Mouse (Mus musculus) heart, postnatal 4 days (tissue): Measurements from ENCODE around the gene 1600002K03Rik. TPM values are rescaled to one million over a fixed set of nuclear protein-coding genes. Genes with fewer than 3 reads are reported as not detected.

Experiments used
- DNase-seq: peaks from one replicate; pipeline ENCODE4 v3.0.0; 2021
- total RNA-seq, 2 experiments: library from RNA; stranded (reverse); gene quantifications; 2 replicates each; pipeline ENCODE4 v1.2.3; 2021

Gene 1600002K03Rik
- total RNA-seq, 2 experiments from 2014 or later, result 1.9 to 4.9 TPM

- peak; percentile 96 for DNase-seq
These were observed 31.5 kb upstream of the 1600002K03Rik start for GRCm38 (mm10) chr10:80141243-80141642.

GRCm38 (mm10) chr10:80141786-80142529, 30.8 kb upstream of the 1600002K03Rik start:
- peak; percentile 95 for DNase-seq

GRCm38 (mm10) chr10:80142530-80142925, 30.2 kb upstream of the 1600002K03Rik start:
- DNase-seq, result no peak

GRCm38 (mm10) chr10:80143664-80144063, 29.1 kb upstream of the 1600002K03Rik start:
- no peak for DNase-seq

GRCm38 (mm10) chr10:80144159-80144558, 28.6 kb upstream of the 1600002K03Rik start:
- DNase-seq, result no peak

- peak; percentile 86 for DNase-seq
These were observed 27.6 kb upstream of the 1600002K03Rik start for GRCm38 (mm10) chr10:80144864-80145838.

- DNase-seq, result peak; percentile 77
These were observed 26.8 kb upstream of the 1600002K03Rik start for GRCm38 (mm10) chr10:80145896-80146295.

- peak; percentile 56 for DNase-seq
These were observed 26.2 kb upstream of the 1600002K03Rik start for GRCm38 (mm10) chr10:80146568-80147011.

- DNase-seq, result peak; percentile 45
These were observed 25.5 kb upstream of the 1600002K03Rik start for GRCm38 (mm10) chr10:80147146-80147718.

GRCm38 (mm10) chr10:80147719-80148601, 24.8 kb upstream of the 1600002K03Rik start, which contains the start of gene Midn:
TSS of gene Midn (plus strand) at chr10:80148272.
- DNase-seq, result peak; percentile 91

- DNase-seq, result peak; percentile 97
These were observed 24.0 kb upstream of the 1600002K03Rik start for GRCm38 (mm10) chr10:80148610-80149290.

- DNase-seq, result peak; percentile 98
These were observed 23.2 kb upstream of the 1600002K03Rik start for GRCm38 (mm10) chr10:80149291-80150225.

GRCm38 (mm10) chr10:80150226-80151210, 22.2 kb upstream of the 1600002K03Rik start:
- DNase-seq, result peak; percentile 74

GRCm38 (mm10) chr10:80151211-80152034, 21.3 kb upstream of the 1600002K03Rik start:
- peak; percentile 81 for DNase-seq

GRCm38 (mm10) chr10:80152071-80152872, 20.5 kb upstream of the 1600002K03Rik start:
- DNase-seq, result peak; percentile 69

GRCm38 (mm10) chr10:80152873-80153260, 19.9 kb upstream of the 1600002K03Rik start:
- peak; percentile 76 for DNase-seq

GRCm38 (mm10) chr10:80153713-80154112, 19.0 kb upstream of the 1600002K03Rik start:
- no peak for DNase-seq
